Comparison of ENCODE assay signal across 10 mouse cellular contexts in genomic region chr4:32947631-32948030, GRCm38 (mm10). TPM values are rescaled to one million over a fixed set of nuclear protein-coding genes. Genes with fewer than 3 reads are reported as not detected.
A peak's percentile ranks its signal among the peaks of the same experiment; 100 is the strongest.
DNase-seq lines count a peak whose midpoint lies in the region; ATAC-seq and TF ChIP-seq lines count a peak whose summit lies in the region.
"Had no signal": no experiment of that assay in that cellular context is flagged by ENCODE, and none has a peak within 500 bp of the region (broad histone marks: within the 10 kb centered on the region; RNA-seq: fewer than 3 reads in every experiment).

No protein-coding gene starts in this region.

- 48% methylated on average over 4 of the region's 4 CpGs for WGBS in midbrain, embryonic 10.5 days
- 23% methylated on average over 4 of the region's 4 CpGs for WGBS in midbrain, postnatal 0 days
- 38% methylated on average over 4 of the region's 4 CpGs for WGBS in forebrain, embryonic 16.5 days

- H3K4me3 ChIP-seq in midbrain, embryonic 10.5 days, result no peak overlapping the region
- no peak overlapping the region for H3K4me3 ChIP-seq in midbrain, postnatal 0 days (ENCODE audit: low read depth, low read length)
- H3K4me3 ChIP-seq in forebrain, embryonic 16.5 days (replicated peaks; ENCODE audit: low read length), result no peak overlapping the region

- 0 out of 2 replicates have a peak overlapping the region, but pooled peaks have one; percentile 30 for H3K27ac ChIP-seq in midbrain, embryonic 10.5 days (replicated peaks)
- H3K27ac ChIP-seq in midbrain, postnatal 0 days (ENCODE audit: low read depth, low read length), result no peak overlapping the region
- H3K27ac ChIP-seq in forebrain, embryonic 16.5 days (ENCODE audit: low read length), result no peak overlapping the region; the same call in 1 of the 2 replicates

- no peak overlapping the region for H3K9ac ChIP-seq in midbrain, postnatal 0 days (replicated peaks; ENCODE audit: low read length, poor library complexity, severe bottlenecking)
- 0 out of 2 replicates have a peak overlapping the region, but pooled peaks have one; percentile 8 for H3K9ac ChIP-seq in forebrain, embryonic 16.5 days (replicated peaks; ENCODE audit: low read depth, low read length)

- intact Hi-C loops in heart, postnatal 25 days (cut with DNase I), result no loop called here

- ATAC-seq in midbrain, postnatal 0 days (ENCODE audit: low FRiP score), result no peak
- no peak for ATAC-seq in forebrain, embryonic 16.5 days
- ATAC-seq: inflammation-experienced regulatory T-cells, adult 6 months; Patski had no signal

- H3K9me3 ChIP-seq in midbrain, embryonic 10.5 days (replicated peaks), result no peaks in the 10 kb centered on the region
- H3K9me3 ChIP-seq in midbrain, postnatal 0 days (ENCODE audit: low read length), result no peaks in the 10 kb centered on the region
- H3K9me3 ChIP-seq in forebrain, embryonic 16.5 days (ENCODE audit: control insufficient read depth, low read length), result no peaks in the 10 kb centered on the region

- H3K4me1 ChIP-seq in midbrain, embryonic 10.5 days, result peaks cover 39% of the 10 kb centered on the region
- H3K4me1 ChIP-seq in midbrain, postnatal 0 days (ENCODE audit: insufficient read depth, low read length), result no peaks in the 10 kb centered on the region
- H3K4me1 ChIP-seq in forebrain, embryonic 16.5 days (replicated peaks; ENCODE audit: control insufficient read depth, insufficient read depth, low read length), result peaks cover 20% of the 10 kb centered on the region

- peak; percentile 40 for DNase-seq in midbrain, embryonic 10.5 days (ENCODE audit: low spot score)
- no peak for DNase-seq in midbrain, postnatal 0 days (ENCODE audit: low spot score)
- peak; percentile 5 for DNase-seq in heart, postnatal 25 days (ENCODE audit: low spot score)
- peak; percentile 9 for DNase-seq in yolk sac, embryonic 10.5 days (ENCODE audit: low spot score)
- no peak for DNase-seq in right cerebral cortex, postnatal 36 days (ENCODE audit: low spot score in 2 of 2)
- no peak for DNase-seq in adrenal gland, postnatal 4 days (ENCODE audit: low spot score in 2 of 2)
- DNase-seq: thymus, postnatal 25 days had no signal

- H3K4me2 ChIP-seq in midbrain, postnatal 0 days (ENCODE audit: low read depth, low read length, poor library complexity, severe bottlenecking), result no peak overlapping the region
- H3K4me2 ChIP-seq in forebrain, embryonic 16.5 days (ENCODE audit: low read length), result no peak overlapping the region

- no peaks in the 10 kb centered on the region for H3K36me3 ChIP-seq in midbrain, embryonic 10.5 days
- no peaks in the 10 kb centered on the region for H3K36me3 ChIP-seq in midbrain, postnatal 0 days (ENCODE audit: insufficient read depth, low read length)
- H3K36me3 ChIP-seq in forebrain, embryonic 16.5 days (ENCODE audit: control insufficient read depth, insufficient read depth), result no peaks in the 10 kb centered on the region

- no peak for TF ChIP-seq CTCF in midbrain, postnatal 0 days (IDR thresholded peaks at IDR 0.05)

- peaks cover 29% of the 10 kb centered on the region for H3K27me3 ChIP-seq in midbrain, embryonic 10.5 days (ENCODE audit: low read depth, poor library complexity, severe bottlenecking)
- no peaks in the 10 kb centered on the region for H3K27me3 ChIP-seq in midbrain, postnatal 0 days (ENCODE audit: insufficient read depth, low read length)
- peaks cover 1% of the 10 kb centered on the region; the same call in 1 of the 2 replicates for H3K27me3 ChIP-seq in forebrain, embryonic 16.5 days (replicated peaks; ENCODE audit: control insufficient read depth, insufficient read depth, low read length)
- H3K27me3 ChIP-seq: Patski had no signal

RNA-seq across cellular contexts. Expression of gene Ankrd6, which starts 3.0 kb away (rescaled TPM):
- 23.7 and 32.0 TPM in 2 replicates for polyA plus RNA-seq in midbrain, embryonic 10.5 days (2016; fragmentation: Nextera tagmentation; extraction: Ambion mirVana)
- total RNA-seq in midbrain, postnatal 0 days (2014; rRNA removed), result 38.1 and 44.7 TPM in 2 replicates
- polyA plus RNA-seq in midbrain, postnatal 0 days (2015; fragmentation: Nextera tagmentation; extraction: Ambion mirVana), result 22.7 and 23.2 TPM in 2 replicates
- polyA plus RNA-seq in forebrain, embryonic 16.5 days (2015; fragmentation: Nextera tagmentation; extraction: Ambion mirVana), result 37.0 and 40.1 TPM in 2 replicates
- total RNA-seq in heart, postnatal 25 days (2021), result 1 to 10 TPM; 2.7 to 3.7 TPM
- total RNA-seq in adrenal gland, postnatal 4 days (2021), result 1 to 10 TPM; 7.6 to 10.0 TPM

RNA-seq across cellular contexts. Expression of gene Rragd, which starts 35.2 kb away (rescaled TPM):
- 28.4 and 29.0 TPM in 2 replicates for polyA plus RNA-seq in midbrain, embryonic 10.5 days (2016; fragmentation: Nextera tagmentation; extraction: Ambion mirVana)
- 52.7 and 54.9 TPM in 2 replicates for total RNA-seq in midbrain, postnatal 0 days (2014; rRNA removed)
- 28.5 and 35.0 TPM in 2 replicates for polyA plus RNA-seq in midbrain, postnatal 0 days (2015; fragmentation: Nextera tagmentation; extraction: Ambion mirVana)
- 22.1 and 23.6 TPM in 2 replicates for polyA plus RNA-seq in forebrain, embryonic 16.5 days (2015; fragmentation: Nextera tagmentation; extraction: Ambion mirVana)
- total RNA-seq in heart, postnatal 25 days (2021), result 10 to 100 TPM; 75.9 to 79.1 TPM
- 10 to 100 TPM in 1 of 2 experiments, 1 to 10 TPM in 1; 9.0 to 10.7 TPM for total RNA-seq in adrenal gland, postnatal 4 days (2021)

Comparison
In these comparisons a context has a peak if more than half of its experiments do, and no peak if none do; other contexts are left out.
1. DNase-seq: peak in midbrain, embryonic 10.5 days (single experiment), heart, postnatal 25 days (single experiment) and yolk sac, embryonic 10.5 days (single experiment); none in midbrain, postnatal 0 days (single experiment), right cerebral cortex, postnatal 36 days (0 of 2) and adrenal gland, postnatal 4 days (0 of 2).